Mouse (Mus musculus) erythroblast, embryonic 14.5 days (primary cell): ENCODE data around the gene Edn3.

Source experiments
- GATA1 ChIP-seq: IDR thresholded peaks from 2 replicates; pipeline ENCODE4 v1.6.1; 2012; ENCODE audit warnings: low read length, inconsistent platforms, mixed read lengths
- TAL1 ChIP-seq: IDR thresholded peaks from 3 replicates; pipeline ENCODE4 v1.6.1; 2012; ENCODE audit warnings: low read length, inconsistent platforms, mixed read lengths

GRCm38 (mm10) chr2:174816163-174816562, 55.7 kb downstream of the Edn3 start:
- TF ChIP-seq TAL1 = no peak
- TF ChIP-seq GATA1 = no peak
